Mouse (Mus musculus) kidney, postnatal 0 days (tissue): ENCODE data around the gene Adamts16. TPM values are rescaled to one million over a fixed set of nuclear protein-coding genes. Genes with fewer than 3 reads are reported as not detected.

Experiments used
- ATAC-seq: fragments of 200-750 bp; cut with Nextera tagmentation; replicated peaks from 2 replicates; pipeline ENCODE4 v1.8.0; 2017; ENCODE audit warnings: low read depth, moderate number of reproducible peaks, moderate TSS enrichment, moderate library complexity; ENCODE audit not compliant: low FRiP score
- DNase-seq: peaks from one replicate; pipeline ENCODE4 v3.0.0-alpha.2; 2016; ENCODE audit warnings: low spot score
- H3K27ac ChIP-seq: fragments of 300-500 bp; sonication (generic); 2 replicates; pipeline ENCODE4 v1.5.1; 2014; ENCODE audit warnings: mild to moderate bottlenecking
- H3K27me3 ChIP-seq: fragments of 300-500 bp; sonication (generic); 2 replicates; pipeline ENCODE4 v1.6.1; 2014; ENCODE audit warnings: low read length, mixed read lengths; ENCODE audit not compliant: insufficient read depth
- H3K36me3 ChIP-seq: fragments of 300-500 bp; sonication (generic); 2 replicates; pipeline ENCODE4 v1.6.1; 2014; ENCODE audit warnings: low read length, mixed read lengths; ENCODE audit not compliant: insufficient read depth
- H3K4me1 ChIP-seq: fragments of 300-500 bp; sonication (generic); replicated peaks from 2 replicates; pipeline ENCODE4 v1.6.1; 2014; ENCODE audit warnings: antibody characterized with exemption, low read length, mixed read lengths; ENCODE audit not compliant: insufficient read depth
- H3K4me2 ChIP-seq: fragments of 300-500 bp; sonication (generic); 2 replicates; pipeline ENCODE4 v1.6.1; 2014; ENCODE audit warnings: mild to moderate bottlenecking, low read length, moderate library complexity, mixed read lengths
- H3K4me3 ChIP-seq: fragments of 300-500 bp; sonication (generic); replicated peaks from 2 replicates; pipeline ENCODE4 v1.5.1; 2014; ENCODE audit warnings: low read depth, low read length
- H3K9ac ChIP-seq: fragments of 300-500 bp; sonication (generic); 2 replicates; pipeline ENCODE4 v1.6.1; 2014; ENCODE audit warnings: low read depth, low read length
- H3K9me3 ChIP-seq: fragments of 300-500 bp; sonication (generic); replicated peaks from 2 replicates; pipeline ENCODE4 v1.6.1; 2016; ENCODE audit warnings: low read length, inconsistent platforms, mixed read lengths
- CTCF ChIP-seq: IDR thresholded peaks from 2 replicates; pipeline ENCODE4 v1.5.1; 2016; ENCODE audit warnings: antibody characterized with exemption, low read depth, mild to moderate bottlenecking, moderate library complexity
- WGBS: fragments of 180-500 bp; shearing (Covaris S2); extraction: QIAGEN DNeasy Blood & Tissue Kit; methylation state at CpG from one replicate; pipeline ENCODE4 v1.1.7; 2014; 5-methylcytosine and 5-hydroxymethylcytosine counted together
- polyA plus RNA-seq: library from polyadenylated mRNA; unstranded; fragments of >200 nt; fragmentation: Nextera tagmentation; extraction: Ambion mirVana; gene quantifications from 2 replicates; pipeline ENCODE4 v1.2.1, GENCODE M21; 2015

The Adamts16 gene
- polyA plus RNA-seq, 1 experiment from 2014 or later: 11.8 TPM

DNA sequence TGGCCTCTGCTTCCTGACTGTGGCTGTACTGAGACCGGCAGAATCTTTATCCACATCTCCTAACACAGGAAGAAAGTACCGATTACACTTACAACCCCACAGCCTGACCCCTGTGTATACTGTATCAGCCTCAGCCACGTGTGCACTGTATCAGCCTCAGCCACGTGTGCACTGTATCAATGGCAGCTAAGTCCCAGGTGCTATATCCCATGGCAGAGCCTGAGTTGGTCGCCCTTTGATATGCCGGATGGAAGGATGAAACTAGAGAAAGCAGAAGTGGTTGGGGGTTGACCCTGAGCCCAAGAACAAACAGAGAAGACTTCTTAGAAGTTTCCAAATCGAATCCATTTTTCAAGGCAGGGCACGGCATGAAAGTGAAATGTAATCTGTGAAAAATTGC lies 17.9 kb downstream of the Adamts16 start:
- H3K36me3 ChIP-seq: no peaks in the 10 kb centered on the region
- no peaks in the 10 kb centered on the region for H3K27me3 ChIP-seq
- no peaks in the 10 kb centered on the region for H3K4me1 ChIP-seq
- no peak overlapping the region for H3K4me2 ChIP-seq
- ATAC-seq: 0 out of 2 replicates have a peak, but pooled peaks have one; percentile 43
- 34% methylated on average over 8 of the region's 8 CpGs for WGBS
- H3K27ac ChIP-seq: no peak overlapping the region
- H3K9me3 ChIP-seq: no peaks in the 10 kb centered on the region
- DNase-seq: no peak
- H3K4me3 ChIP-seq: no peak overlapping the region
- no peak for TF ChIP-seq CTCF
- no peak overlapping the region for H3K9ac ChIP-seq

- no peaks in the 10 kb centered on the region for H3K36me3 ChIP-seq
- H3K9ac ChIP-seq: no peak overlapping the region
- ATAC-seq (no peak), DNase-seq (no peak)
- no peaks in the 10 kb centered on the region for H3K9me3 ChIP-seq
- H3K4me1 ChIP-seq: no peaks in the 10 kb centered on the region
- WGBS: 70% methylated on average over 5 of the region's 5 CpGs
- H3K4me2 ChIP-seq: no peak overlapping the region
- no peak for TF ChIP-seq CTCF
- no peak overlapping the region for H3K27ac ChIP-seq
- H3K27me3 ChIP-seq: no peaks in the 10 kb centered on the region
- H3K4me3 ChIP-seq: no peak overlapping the region
Measured at GRCm38 (mm10) chr13:70818982-70819381, 22.6 kb downstream of the Adamts16 start.

GRCm38 (mm10) chr13:70814423-70814822 lies 27.2 kb downstream of the Adamts16 start:
- H3K9ac ChIP-seq: no peak overlapping the region
- no peaks in the 10 kb centered on the region for H3K4me1 ChIP-seq
- H3K9me3 ChIP-seq: no peaks in the 10 kb centered on the region
- H3K27ac ChIP-seq: no peak overlapping the region
- H3K4me2 ChIP-seq: no peak overlapping the region
- no peak for TF ChIP-seq CTCF
- no peaks in the 10 kb centered on the region for H3K36me3 ChIP-seq
- ATAC-seq (peak; percentile 49; the same call in 1 of the 2 replicates), DNase-seq (peak; percentile 51)
- H3K27me3 ChIP-seq: no peaks in the 10 kb centered on the region
- H3K4me3 ChIP-seq: no peak overlapping the region
- WGBS: 12% methylated on average over 3 of the region's 3 CpGs

- WGBS: 91% methylated on average over 3 of the region's 3 CpGs
- Histone ChIP-seq H3K27me3 (no peaks in the 10 kb centered on the region), H3K4me2 (no peak overlapping the region), H3K9ac (no peak overlapping the region), H3K4me1 (no peaks in the 10 kb centered on the region), H3K4me3 (no peak overlapping the region), H3K9me3 (no peaks in the 10 kb centered on the region), H3K36me3 (no peaks in the 10 kb centered on the region), H3K27ac (no peak overlapping the region)
- no peak for DNase-seq
- TF ChIP-seq CTCF: no peak
- no peak for ATAC-seq
Measured at GRCm38 (mm10) chr13:70805506-70805905, 36.1 kb downstream of the Adamts16 start.

- H3K9ac ChIP-seq: no peak overlapping the region
- no peaks in the 10 kb centered on the region for H3K4me1 ChIP-seq
- ATAC-seq (peak; percentile 78; the same call in 1 of the 2 replicates), DNase-seq (peak; percentile 54)
- H3K27me3 ChIP-seq: no peaks in the 10 kb centered on the region
- H3K9me3 ChIP-seq: no peaks in the 10 kb centered on the region
- no peaks in the 10 kb centered on the region for H3K36me3 ChIP-seq
- no peak for TF ChIP-seq CTCF
- no peak overlapping the region for H3K4me3 ChIP-seq
- no peak overlapping the region for H3K4me2 ChIP-seq
- H3K27ac ChIP-seq: peak overlapping the region; percentile 82
- 55% methylated on average over 1 of the region's 1 CpGs for WGBS
Measured at GRCm38 (mm10) chr13:70802849-70803248, 38.8 kb downstream of the Adamts16 start.

DNA sequence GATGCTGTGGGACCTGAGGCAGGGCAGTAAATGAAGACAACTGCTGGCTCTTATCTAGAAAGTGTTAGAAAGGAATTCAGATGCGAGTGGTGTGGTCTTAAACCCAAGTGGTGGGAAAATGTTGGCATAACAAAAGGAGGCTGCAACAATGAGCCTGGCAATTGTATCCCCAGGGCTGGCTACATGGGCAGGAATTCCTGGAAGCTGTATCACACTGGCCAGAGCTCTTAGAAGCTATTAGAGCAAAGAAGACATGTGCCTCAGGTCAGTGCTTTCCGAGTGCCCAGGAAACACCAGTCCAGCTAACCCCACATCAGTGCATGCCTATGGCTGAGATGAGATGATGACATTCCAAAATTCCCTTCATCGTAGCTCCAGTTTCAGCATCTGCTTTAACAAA lies 42.3 kb downstream of the Adamts16 start:
- DNase-seq: no peak

DNA sequence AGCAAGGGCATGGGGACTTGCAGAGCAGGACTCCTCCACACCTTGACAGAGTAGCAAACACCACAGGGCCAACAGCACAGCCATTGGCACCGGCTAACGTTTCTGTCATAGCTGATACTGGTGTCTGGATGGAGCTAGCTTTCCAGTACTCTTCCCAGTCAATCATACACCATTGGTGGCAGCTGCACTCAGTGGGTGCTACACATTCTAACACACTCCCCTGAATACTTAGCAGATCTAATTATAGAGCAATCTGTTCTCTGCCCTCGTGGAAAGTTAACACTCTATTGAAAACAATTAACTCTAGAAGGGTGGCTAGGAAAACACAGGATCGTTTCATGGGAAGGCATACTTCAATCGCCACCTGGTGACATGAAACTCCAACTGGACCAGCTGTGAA lies 43.2 kb downstream of the Adamts16 start:
- DNase-seq (peak; percentile 27), ATAC-seq (no peak)
- H3K9ac ChIP-seq: no peak overlapping the region
- no peak overlapping the region for H3K4me2 ChIP-seq
- H3K27ac ChIP-seq: no peak overlapping the region
- no peak overlapping the region for H3K4me3 ChIP-seq
- no peaks in the 10 kb centered on the region for H3K27me3 ChIP-seq
- TF ChIP-seq CTCF: no peak
- no peaks in the 10 kb centered on the region for H3K9me3 ChIP-seq
- WGBS: 44% methylated on average over 5 of the region's 5 CpGs
- H3K4me1 ChIP-seq: peaks cover 4% of the 10 kb centered on the region; the same call in 1 of the 2 replicates
- H3K36me3 ChIP-seq: no peaks in the 10 kb centered on the region

More for the DNA sequence above, 42.3 kb downstream of the Adamts16 start:
- Histone ChIP-seq H3K9me3 (no peaks in the 10 kb centered on the region), H3K27me3 (no peaks in the 10 kb centered on the region), H3K27ac (no peak overlapping the region), H3K4me2 (no peak overlapping the region), H3K9ac (no peak overlapping the region), H3K36me3 (no peaks in the 10 kb centered on the region), H3K4me3 (no peak overlapping the region), H3K4me1 (0 out of 2 replicates have a peak, but pooled peaks cover 4% of the 10 kb centered on the region)
- WGBS: 68% methylated on average over 3 of the region's 3 CpGs
- no peak for ATAC-seq
- TF ChIP-seq CTCF: no peak
